Mouse (Mus musculus) myocyte (in vitro differentiated cells): ENCODE results near the gene Fkbp1a.

Experiments
- CEBPB ChIP-seq: IDR thresholded peaks from 2 replicates; pipeline ENCODE4 v1.6.1; 2011; ENCODE audit warnings: mild to moderate bottlenecking, moderate library complexity; ENCODE audit not compliant: poor library complexity, insufficient read depth, severe bottlenecking
- MAX ChIP-seq: IDR thresholded peaks from one replicate; pipeline ENCODE4 v1.6.1; 2011; ENCODE audit warnings: low read depth, mild to moderate bottlenecking, control low read depth
- MYOD1 ChIP-seq, 3 experiments: IDR thresholded peaks; one replicate each; pipeline ENCODE4 v1.6.1; 2011; ENCODE audit warnings: control low read depth in 2 of 3, low read depth in 2 of 3, mild to moderate bottlenecking in 2 of 3, moderate library complexity in 1 of 3; ENCODE audit not compliant: insufficient read length in 2 of 3, control insufficient read depth in 1 of 3
- MYOG ChIP-seq, 3 experiments: IDR thresholded peaks; one replicate each; pipeline ENCODE4 v1.6.1; 2011; ENCODE audit warnings: control low read depth in 2 of 3, low read depth in 2 of 3, mild to moderate bottlenecking in 2 of 3; ENCODE audit not compliant: insufficient read length in 2 of 3, control insufficient read depth in 1 of 3, insufficient read depth in 1 of 3
- POLR2A ChIP-seq: IDR thresholded peaks from one replicate; pipeline ENCODE4 v1.6.1; 2011; ENCODE audit warnings: low read depth, mild to moderate bottlenecking, control low read depth, moderate library complexity; ENCODE audit not compliant: insufficient read length
- POLR2AphosphoS2 ChIP-seq: IDR thresholded peaks from one replicate; pipeline ENCODE4 v1.6.1; 2011; ENCODE audit warnings: low read depth, control low read depth; ENCODE audit not compliant: insufficient read length
- SRF ChIP-seq: IDR thresholded peaks from one replicate; pipeline ENCODE4 v1.6.1; 2011; ENCODE audit warnings: low read depth; ENCODE audit not compliant: control insufficient read depth, insufficient read length
- TCF12 ChIP-seq: IDR thresholded peaks from one replicate; pipeline ENCODE4 v1.6.1; 2011; ENCODE audit warnings: mild to moderate bottlenecking, control low read depth; ENCODE audit not compliant: poor library complexity, insufficient read depth, severe bottlenecking
- USF1 ChIP-seq: IDR thresholded peaks from one replicate; pipeline ENCODE4 v1.6.1; 2011; ENCODE audit warnings: low read depth, mild to moderate bottlenecking, control low read depth, moderate library complexity

DNA sequence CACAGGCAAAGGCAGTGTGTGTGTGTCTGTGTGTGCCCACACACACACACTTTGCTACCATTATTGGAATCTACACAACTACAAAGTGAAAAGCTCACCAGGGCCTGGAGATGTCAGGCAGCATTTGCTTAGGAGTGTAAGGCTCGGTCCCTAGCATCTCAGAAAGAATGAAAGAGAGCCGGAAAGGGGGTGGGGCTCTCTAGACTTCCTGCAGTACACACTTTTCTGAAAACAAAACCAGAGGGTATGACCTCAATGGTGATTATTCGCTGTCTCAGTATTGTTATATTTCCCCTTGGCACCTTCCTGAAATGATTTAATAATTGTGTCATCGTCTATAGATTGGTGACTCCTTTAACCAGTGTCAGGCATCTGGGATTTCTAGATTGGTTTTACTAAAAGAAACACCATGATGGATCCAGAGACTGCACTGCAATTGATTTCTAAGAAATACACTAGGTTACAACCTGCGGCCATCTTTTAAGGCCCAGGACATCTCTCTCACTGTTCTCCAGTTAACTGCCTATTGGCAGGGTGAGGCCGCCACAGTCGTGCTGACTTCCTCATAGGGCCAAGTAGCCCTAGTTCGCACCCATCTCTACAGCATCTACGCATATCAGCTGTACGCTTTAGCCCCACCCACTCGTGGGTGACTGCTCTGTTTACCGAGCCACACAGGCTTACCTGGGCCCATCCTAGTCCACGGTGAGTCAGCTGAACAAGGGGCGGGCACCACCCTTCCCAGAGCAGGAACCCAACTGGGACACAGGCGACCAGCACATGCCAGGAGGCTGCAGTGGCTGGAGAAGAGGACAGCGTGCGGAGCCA lies 29.8 kb downstream of the Fkbp1a start, which contains the start of gene Sdcbp2:
- TF ChIP-seq POLR2AphosphoS2 (no peak), MYOG (IDR thresholded peaks at IDR 0.05; ENCODE audit: control insufficient read depth in 1 of 3, insufficient read depth in 1 of 3, insufficient read length in 2 of 3, low read depth in 2 of 3) (no peak), POLR2A (no peak), MAX (no peak), CEBPB (no peak), TCF12 (no peak), USF1 (no peak), MYOD1 (IDR thresholded peaks at IDR 0.05; ENCODE audit: control insufficient read depth in 1 of 3, insufficient read length in 2 of 3, low read depth in 2 of 3) (no peak), SRF (no peak)
